Mouse (Mus musculus) kidney, adult 2 months (tissue): ENCODE measurements around the gene Bfsp2. TPM values are rescaled to one million over a fixed set of nuclear protein-coding genes. Genes with fewer than 3 reads are reported as not detected.
"Not testable (repeated sequence)": the region's sequence is repeated elsewhere in the genome, so short reads cannot be mapped to it uniquely, and the experiment has no call there.

Source experiments
- DNase-seq: peaks from one replicate; pipeline ENCODE4 v3.0.0; 2021
- H3K27ac ChIP-seq: fragments of 200-500 bp; 2 replicates; pipeline ENCODE4 v1.5.1; 2012; ENCODE audit warnings: low read depth, low read length, control low read depth, inconsistent platforms; ENCODE audit not compliant: insufficient read depth
- H3K27me3 ChIP-seq: fragments of 200-500 bp; replicated peaks from 2 replicates; pipeline ENCODE4 v1.6.1; 2012; ENCODE audit warnings: mild to moderate bottlenecking, moderate library complexity, low read length, inconsistent platforms; ENCODE audit not compliant: control insufficient read depth, insufficient read depth
- H3K36me3 ChIP-seq: fragments of 200-500 bp; 2 replicates; pipeline ENCODE4 v1.6.1; 2012; ENCODE audit warnings: mild to moderate bottlenecking, moderate library complexity, low read length, inconsistent platforms; ENCODE audit not compliant: control insufficient read depth, insufficient read depth
- H3K4me1 ChIP-seq: fragments of 200-500 bp; 2 replicates; pipeline ENCODE4 v1.6.1; 2011; ENCODE audit warnings: low read length; ENCODE audit not compliant: control insufficient read depth, insufficient read depth
- H3K4me3 ChIP-seq: fragments of 200-500 bp; 2 replicates; pipeline ENCODE4 v1.5.1; 2011; ENCODE audit warnings: mild to moderate bottlenecking, low read depth, low read length, control low read depth; ENCODE audit not compliant: insufficient read depth
- CTCF ChIP-seq: fragments of 200-500 bp; conservative IDR thresholded peaks from 2 replicates; pipeline ENCODE4 v1.5.1; 2011; ENCODE audit warnings: low read depth, mild to moderate bottlenecking, control low read depth, low read length, moderate library complexity, mixed read lengths; ENCODE audit not compliant: insufficient read depth, insufficient read length
- POLR2A ChIP-seq: fragments of 200-500 bp; IDR thresholded peaks from one replicate; pipeline ENCODE4 v1.6.1; 2011; ENCODE audit warnings: low read depth, low read length, control low read depth
- WGBS: fragments of 180-500 bp; shearing (Covaris S2); methylation state at CpG from one replicate; pipeline ENCODE4 v1.1.7; 2018; 5-methylcytosine and 5-hydroxymethylcytosine counted together
- polyA plus RNA-seq: library from polyadenylated mRNA; depleted of rRNA; stranded (reverse); fragments of >200 nt; gene quantifications from 2 replicates; pipeline ENCODE4 v1.2.3, GENCODE M21; 2012

The Bfsp2 gene
- polyA plus RNA-seq, 1 experiment = 0.56 TPM

- no peaks in the 10 kb centered on the region for H3K4me1 ChIP-seq
- no peak for TF ChIP-seq POLR2A
- TF ChIP-seq CTCF = no peak
- H3K27ac ChIP-seq = no peak overlapping the region
- H3K4me3 ChIP-seq = no peak overlapping the region
- DNase-seq = no peak
- H3K27me3 ChIP-seq = no peaks in the 10 kb centered on the region; the same call in 1 of the 2 replicates
- 96% methylated on average over 2 of the region's 2 CpGs for whole genome bisulfite sequencing
- H3K36me3 ChIP-seq = no peaks in the 10 kb centered on the region
Observed at GRCm38 (mm10) chr9:103418786-103419185, 61.4 kb downstream of the Bfsp2 start.

- H3K27me3 ChIP-seq, H3K27ac ChIP-seq, H3K36me3 ChIP-seq, H3K4me3 ChIP-seq, H3K4me1 ChIP-seq: not testable (repeated sequence)
- 58% methylated on average over 1 of the region's 1 CpGs for WGBS
- DNase-seq = peak; percentile 5
Observed at GRCm38 (mm10) chr9:103418267-103418666, 62.0 kb downstream of the Bfsp2 start.

- Histone ChIP-seq H3K27me3 (no peaks in the 10 kb centered on the region), H3K4me3 (no peak overlapping the region), H3K4me1 (no peaks in the 10 kb centered on the region), H3K27ac (no peak overlapping the region), H3K36me3 (no peaks in the 10 kb centered on the region)
- TF ChIP-seq CTCF = no peak
- no peak for TF ChIP-seq POLR2A
- 39% methylated on average over 9 of the region's 9 CpGs for WGBS
- no peak for DNase-seq
Observed at GRCm38 (mm10) chr9:103413457-103413856, 66.8 kb downstream of the Bfsp2 start.

DNA sequence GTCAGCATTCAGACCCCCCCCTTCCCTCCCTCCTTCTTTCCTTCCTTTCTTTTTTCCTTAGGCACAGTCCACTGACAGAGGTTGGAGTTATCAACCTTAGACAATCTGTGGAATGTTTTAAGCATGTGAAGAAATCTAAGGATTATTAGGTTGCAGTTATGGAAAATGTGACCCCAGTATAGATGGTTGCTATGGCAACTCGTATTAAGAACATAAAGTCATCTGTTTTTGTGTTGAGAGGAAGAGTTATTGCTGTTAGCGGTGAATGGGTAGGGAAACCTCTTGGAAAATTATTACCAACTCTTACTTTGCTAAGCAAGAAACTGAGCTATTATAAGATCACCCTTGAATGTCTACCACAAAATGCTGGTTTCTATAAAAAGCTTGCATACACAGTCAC lies 71.1 kb downstream of the Bfsp2 start:
- H3K27ac ChIP-seq = no peak overlapping the region
- no peaks in the 10 kb centered on the region for H3K36me3 ChIP-seq
- no peak for TF ChIP-seq POLR2A
- TF ChIP-seq CTCF = no peak
- 88% methylated on average over 2 of the region's 2 CpGs for WGBS
- no peaks in the 10 kb centered on the region for H3K27me3 ChIP-seq
- DNase-seq = no peak
- H3K4me1 ChIP-seq = no peaks in the 10 kb centered on the region
- no peak overlapping the region for H3K4me3 ChIP-seq

- TF ChIP-seq POLR2A = no peak
- Histone ChIP-seq H3K36me3 (no peaks in the 10 kb centered on the region), H3K27ac (no peak overlapping the region), H3K27me3 (no peaks in the 10 kb centered on the region), H3K4me1 (no peaks in the 10 kb centered on the region), H3K4me3 (no peak overlapping the region)
- DNase-seq = no peak
- WGBS = 61% methylated on average over 4 of the region's 4 CpGs
Observed at GRCm38 (mm10) chr9:103408136-103408777, 72.0 kb downstream of the Bfsp2 start.

DNA sequence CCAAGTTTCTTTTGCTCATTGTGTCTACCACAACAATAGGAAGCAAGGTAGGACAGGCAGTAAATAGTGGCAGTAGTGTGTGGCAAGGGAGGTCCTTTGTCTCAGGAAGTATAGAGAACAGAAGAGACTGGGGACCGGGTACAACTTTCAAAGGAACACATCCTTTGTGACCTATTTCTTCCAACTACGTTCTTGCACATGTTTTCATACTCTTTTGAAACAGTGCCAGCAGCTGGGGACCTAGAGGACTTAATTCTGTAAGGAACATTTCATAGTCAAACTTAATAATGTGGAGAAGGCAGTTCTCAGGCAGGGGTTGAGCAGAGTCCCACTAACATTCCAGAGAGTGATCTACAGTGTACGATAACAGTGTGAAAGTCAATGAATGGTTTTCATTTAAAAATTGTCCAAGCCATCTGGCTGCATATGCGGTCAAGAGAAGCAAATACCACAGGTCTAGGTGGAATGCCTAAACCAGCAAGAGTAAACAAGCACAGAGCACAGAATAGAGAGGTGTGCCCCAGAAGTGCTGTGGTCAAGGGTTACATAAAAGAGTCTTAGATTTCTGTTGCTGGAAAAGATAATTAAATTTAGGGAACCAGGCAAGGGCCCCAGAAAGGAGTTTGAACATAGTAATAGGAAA lies 76.8 kb downstream of the Bfsp2 start:
- TF ChIP-seq CTCF (no peak), POLR2A (no peak)
- no peaks in the 10 kb centered on the region for H3K4me1 ChIP-seq
- H3K27me3 ChIP-seq = no peaks in the 10 kb centered on the region
- no peaks in the 10 kb centered on the region for H3K36me3 ChIP-seq
- no peak overlapping the region for H3K27ac ChIP-seq
- no peak for DNase-seq
- H3K4me3 ChIP-seq = no peak overlapping the region
- WGBS = 47% methylated on average over 4 of the region's 4 CpGs

GRCm38 (mm10) chr9:103398509-103399157 lies 81.6 kb downstream of the Bfsp2 start:
- TF ChIP-seq POLR2A (no peak), CTCF (no peak)
- no peak overlapping the region for H3K27ac ChIP-seq
- WGBS = 40% methylated on average over 21 of the region's 21 CpGs
- no peaks in the 10 kb centered on the region for H3K4me1 ChIP-seq
- no peaks in the 10 kb centered on the region for H3K36me3 ChIP-seq
- H3K27me3 ChIP-seq = no peaks in the 10 kb centered on the region
- peak; percentile 49 for DNase-seq
- H3K4me3 ChIP-seq = no peak overlapping the region
